Mouse (Mus musculus): ENCODE results near the gene Tmem120b. TPM values are rescaled to one million over a fixed set of nuclear protein-coding genes. Genes with fewer than 3 reads are reported as not detected.

The Tmem120b gene
- total and polyA plus RNA-seq, 3 experiments, result 4.8 to 8.0 (median 6.2) TPM

GRCm38 (mm10) chr5:123130030-123130813 is 62.0 kb downstream of the Tmem120b start:
- TF ChIP-seq HCFC1 (IDR thresholded peaks at IDR 0.05; ENCODE audit: low read depth, low read length) (no peak), BHLHE40 (IDR thresholded peaks at IDR 0.05; ENCODE audit: low read depth, low read length) (peak; percentile 59), RCOR1 (conservative IDR thresholded peaks at IDR 0.05; ENCODE audit: low read depth, low read length) (no peak), MAZ (IDR thresholded peaks at IDR 0.05; ENCODE audit: low read depth, low read length) (no peak), CHD1 (IDR thresholded peaks at IDR 0.05; ENCODE audit: low read depth, low read length) (no peak), MAX (IDR thresholded peaks at IDR 0.05; ENCODE audit: low read length) (peak; percentile 31; the same call in 1 of the 2 replicates), E2F4 (IDR thresholded peaks at IDR 0.05; ENCODE audit: insufficient replicate concordance, low read depth, low read length) (no peak), ELF1 (IDR thresholded peaks at IDR 0.05; ENCODE audit: low read depth, low read length) (no peak), KAT2A (IDR thresholded peaks at IDR 0.05; ENCODE audit: insufficient replicate concordance, low read length) (no peak), TCF12 (IDR thresholded peaks at IDR 0.05; ENCODE audit: low read depth, low read length) (0 out of 2 replicates have a peak, but pooled peaks have one; percentile 27)
- H3K79me2 ChIP-seq (replicated peaks; ENCODE audit: control insufficient read depth, extremely low read depth, insufficient read depth, poor library complexity, severe bottlenecking), result peaks cover 47% of the 10 kb centered on the region
- dilution Hi-C loops (cut with MboI; ENCODE audit: extremely low pct_ligation_motif_present, extremely low pct_unique_long_range_greater_than_20kb, low sequenced_read_pairs) (no loop called here), in situ Hi-C loops (cut with MboI; ENCODE audit: low pct_ligation_motif_present, low pct_unique_long_range_greater_than_20kb, low sequenced_read_pairs) (loop anchor here (5.0 kb wide), 1 partner anchor 68 kb away; no protein-coding TSS in a partner anchor)
- H3K9ac ChIP-seq (ENCODE audit: insufficient read depth, low read depth), result peak overlapping the region; percentile 72
- no peaks in the 10 kb centered on the region for H3K9me3 ChIP-seq (replicated peaks; ENCODE audit: low read length)
- peak overlapping the region; percentile 87 for H3K4me2 ChIP-seq (ENCODE audit: insufficient read depth, low read depth, poor library complexity, severe bottlenecking)
- peak overlapping the region; percentile 98 for H3K27ac ChIP-seq (ENCODE audit: insufficient read depth, low read depth)
- H3K27me3 ChIP-seq (replicated peaks), result no peaks in the 10 kb centered on the region
- DNase-seq (ENCODE audit: extremely low read depth), result no peak
- peaks cover 7 to 84% of the 10 kb centered on the region in 2 experiments for H3K4me1 ChIP-seq (ENCODE audit: control insufficient read depth in 1 of 2, insufficient read depth in 2 of 2)
- H3K36me3 ChIP-seq (replicated peaks in 1 of 2; ENCODE audit: control insufficient read depth in 1 of 2, insufficient read depth in 1 of 2, low read length in 1 of 2), result peaks cover 13 to 39% of the 10 kb centered on the region in 2 experiments
- H3K4me3 ChIP-seq (replicated peaks in 1 of 3; ENCODE audit: low read depth in 2 of 3, low read length in 2 of 3, poor library complexity in 1 of 3), result peak overlapping the region; percentile 72 to 98 (median 79)

GRCm38 (mm10) chr5:123130814-123131148 is 62.6 kb downstream of the Tmem120b start:
- H3K27me3 ChIP-seq (replicated peaks), result no peaks in the 10 kb centered on the region
- no peak for DNase-seq (ENCODE audit: extremely low read depth)
- H3K9ac ChIP-seq (ENCODE audit: insufficient read depth, low read depth), result peak overlapping the region; percentile 72
- H3K9me3 ChIP-seq (replicated peaks; ENCODE audit: low read length), result no peaks in the 10 kb centered on the region
- peak overlapping the region; percentile 98; the same call in 1 of the 2 replicates for H3K27ac ChIP-seq (ENCODE audit: insufficient read depth, low read depth)
- peak overlapping the region; percentile 87 for H3K4me2 ChIP-seq (ENCODE audit: insufficient read depth, low read depth, poor library complexity, severe bottlenecking)
- H3K4me1 ChIP-seq (ENCODE audit: control insufficient read depth in 1 of 2, insufficient read depth in 2 of 2), result peaks cover 10 to 84% of the 10 kb centered on the region in 2 experiments
- in situ Hi-C loops (cut with MboI; ENCODE audit: low pct_ligation_motif_present, low pct_unique_long_range_greater_than_20kb, low sequenced_read_pairs), result loop anchor here (5.0 kb wide), 1 partner anchor 68 kb away; no protein-coding TSS in a partner anchor
- dilution Hi-C loops (cut with MboI; ENCODE audit: extremely low pct_ligation_motif_present, extremely low pct_unique_long_range_greater_than_20kb, low sequenced_read_pairs), result no loop called here
- no peak for TF ChIP-seq POLR2AphosphoS2 (IDR thresholded peaks at IDR 0.05; ENCODE audit: low read depth, low read length)
- peak overlapping the region; percentile 72 to 98 (median 79) for H3K4me3 ChIP-seq (replicated peaks in 1 of 3; ENCODE audit: low read depth in 2 of 3, low read length in 2 of 3, poor library complexity in 1 of 3)
- H3K36me3 ChIP-seq (replicated peaks in 1 of 2; ENCODE audit: control insufficient read depth in 1 of 2, insufficient read depth in 1 of 2, low read length in 1 of 2), result peaks cover 18 to 42% of the 10 kb centered on the region in 2 experiments
- peaks cover 47% of the 10 kb centered on the region for H3K79me2 ChIP-seq (replicated peaks; ENCODE audit: control insufficient read depth, extremely low read depth, insufficient read depth, poor library complexity, severe bottlenecking)

Measured in CH12.LX (cell line).